Mouse (Mus musculus): ENCODE results near the gene Arid1b.

- TF ChIP-seq EP300 (IDR thresholded peaks at IDR 0.05; ENCODE audit: low read depth) (no peak), CTCF (IDR thresholded peaks at IDR 0.05; ENCODE audit: low read depth) (no peak)
Observed at GRCm38 (mm10) chr17:5012091-5012490, 18.0 kb downstream of the Arid1b start.

Measured in liver, postnatal 0 days (tissue).